Mouse (Mus musculus): Measurements from ENCODE around the gene Def6. TPM values are rescaled to one million over a fixed set of nuclear protein-coding genes. Genes with fewer than 3 reads are reported as not detected.

Def6 gene
- total RNA-seq, 2 experiments from 2014 or later: 1.5 to 1.6 TPM

DNA sequence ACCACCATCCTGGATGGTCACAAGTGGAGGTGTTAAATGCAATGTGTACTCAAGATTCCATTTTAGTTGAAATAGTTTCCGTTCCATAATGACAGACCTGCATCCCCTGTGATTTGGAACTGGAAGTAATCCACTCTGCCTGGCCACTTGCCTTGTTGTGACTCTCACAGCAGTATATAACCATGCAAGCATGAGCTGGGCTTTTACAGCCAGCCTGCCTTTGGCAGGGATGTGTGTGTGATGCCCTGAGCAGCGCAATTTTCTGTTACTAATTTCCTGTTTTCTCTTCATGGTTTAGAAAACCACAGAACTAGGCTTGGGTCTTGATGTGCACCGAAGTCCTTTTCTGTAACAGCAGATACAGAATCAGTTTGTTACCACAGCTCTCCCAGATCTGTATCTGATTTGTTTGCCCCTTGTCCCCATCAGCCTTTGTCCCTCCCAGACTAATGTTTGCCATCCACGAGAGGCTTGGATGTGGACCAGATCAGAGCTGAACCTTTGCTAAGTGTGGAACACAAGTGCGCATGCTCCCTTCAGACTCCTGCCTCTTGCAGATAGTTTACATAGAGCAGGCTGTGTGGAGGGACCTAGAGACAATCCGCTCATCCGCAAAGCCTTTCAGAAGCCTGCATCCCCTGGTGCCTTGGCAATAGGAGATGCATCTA is 22.5 kb upstream of the Def6 start:
- DNase-seq: no peak
- intact Hi-C loops (cut with DNase I): no loop called here
- H3K27ac ChIP-seq: no peak overlapping the region
- TF ChIP-seq CTCF (IDR thresholded peaks at IDR 0.05): no peak
- H3K4me3 ChIP-seq: no peak overlapping the region

DNA sequence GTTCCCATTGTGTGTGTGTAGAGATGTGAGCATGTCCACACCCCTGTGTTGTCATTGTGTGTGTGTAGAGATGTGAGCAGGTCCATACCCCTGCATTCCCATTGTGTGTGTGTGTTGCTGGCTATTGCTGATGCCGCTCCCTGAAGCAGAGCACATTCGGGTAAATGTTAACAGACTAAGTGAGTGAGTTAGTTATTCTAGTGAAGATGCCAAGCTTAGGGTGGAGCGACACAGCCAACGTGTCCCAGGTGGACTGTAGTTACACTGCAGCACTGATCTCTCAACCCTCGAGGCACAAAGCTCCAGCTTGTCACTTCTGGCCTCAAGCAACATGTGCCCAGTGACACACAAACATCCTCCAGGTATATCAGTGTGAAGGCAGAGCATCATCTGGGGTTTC is 19.3 kb upstream of the Def6 start:
- intact Hi-C loops (cut with DNase I): no loop called here
- TF ChIP-seq CTCF (IDR thresholded peaks at IDR 0.05): no peak
- DNase-seq: no peak
- Histone ChIP-seq H3K4me3 (no peak overlapping the region), H3K27ac (no peak overlapping the region)

GRCm38 (mm10) chr17:28192754-28193153 is 14.8 kb upstream of the Def6 start:
- Histone ChIP-seq H3K27ac (no peak overlapping the region), H3K4me3 (no peak overlapping the region)
- intact Hi-C loops (cut with DNase I): no loop called here
- no peak for TF ChIP-seq CTCF (IDR thresholded peaks at IDR 0.05)
- no peak for DNase-seq

DNA sequence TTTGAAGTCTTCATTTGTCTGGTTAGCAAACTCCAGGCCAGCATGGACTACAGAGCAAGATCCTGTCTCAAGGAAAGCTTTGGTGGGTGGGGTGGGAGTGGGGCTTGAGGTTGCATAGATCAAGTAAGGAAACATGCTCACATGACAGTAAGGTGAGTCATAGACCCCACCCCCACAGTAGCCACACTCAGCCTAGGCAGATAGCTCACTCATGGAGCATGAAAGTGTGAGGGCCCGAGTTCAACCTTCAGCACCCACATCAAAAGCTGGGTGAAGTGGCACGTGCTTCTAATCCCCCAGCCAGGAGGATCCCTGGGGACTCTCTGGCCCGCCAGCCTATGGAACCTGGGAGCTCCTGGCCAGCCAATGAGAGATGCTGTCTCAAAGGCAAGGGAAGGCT is 14.0 kb upstream of the Def6 start:
- Histone ChIP-seq H3K27ac (no peak overlapping the region), H3K4me3 (no peak overlapping the region)
- no peak for DNase-seq
- intact Hi-C loops (cut with DNase I): no loop called here
- no peak for TF ChIP-seq CTCF (IDR thresholded peaks at IDR 0.05)

DNA sequence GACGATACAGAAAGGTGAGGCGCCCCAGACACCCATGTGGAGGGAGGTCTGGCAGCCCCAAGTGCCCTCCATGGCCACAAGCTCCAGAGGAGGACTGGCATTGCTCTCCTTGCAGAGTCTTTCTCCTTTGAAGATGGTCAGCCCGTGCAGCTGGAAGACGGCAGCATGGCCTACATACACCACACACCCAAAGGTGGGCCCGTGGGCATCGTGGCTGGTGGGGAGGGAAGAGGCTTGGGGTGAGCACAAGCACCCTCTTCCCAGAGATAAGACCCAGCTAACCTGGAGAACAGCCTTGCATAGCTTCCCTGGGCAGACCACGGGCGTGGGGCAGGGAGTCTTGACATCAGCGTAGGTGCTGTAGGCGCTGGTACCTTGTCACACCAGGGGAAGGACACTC is 12.5 kb upstream of the Def6 start:
- intact Hi-C loops (cut with DNase I): no loop called here
- TF ChIP-seq CTCF (IDR thresholded peaks at IDR 0.05): no peak
- Histone ChIP-seq H3K4me3 (no peak overlapping the region), H3K27ac (no peak overlapping the region)
- no peak for DNase-seq

GRCm38 (mm10) chr17:28197646-28198045 is 9.9 kb upstream of the Def6 start:
- Histone ChIP-seq H3K27ac (no peak overlapping the region), H3K4me3 (no peak overlapping the region)
- intact Hi-C loops (cut with DNase I): no loop called here
- no peak for TF ChIP-seq CTCF (IDR thresholded peaks at IDR 0.05)
- DNase-seq: no peak

GRCm38 (mm10) chr17:28201982-28202381 is 5.6 kb upstream of the Def6 start:
- Histone ChIP-seq H3K27ac (no peak overlapping the region), H3K4me3 (no peak overlapping the region)
- DNase-seq: no peak
- TF ChIP-seq CTCF (IDR thresholded peaks at IDR 0.05): no peak
- intact Hi-C loops (cut with DNase I): loop anchor here (10.0 kb wide), 1 partner anchor 353 kb away; no protein-coding TSS in a partner anchor

GRCm38 (mm10) chr17:28204052-28204720 is 3.4 kb upstream of the Def6 start:
- peak; percentile 80 for TF ChIP-seq CTCF (IDR thresholded peaks at IDR 0.05)
- intact Hi-C loops (cut with DNase I): loop anchor here (10.0 kb wide), 1 partner anchor 351 kb away; no protein-coding TSS in a partner anchor
- Histone ChIP-seq H3K4me3 (no peak overlapping the region), H3K27ac (no peak overlapping the region)
- DNase-seq: peak; percentile 63

DNA sequence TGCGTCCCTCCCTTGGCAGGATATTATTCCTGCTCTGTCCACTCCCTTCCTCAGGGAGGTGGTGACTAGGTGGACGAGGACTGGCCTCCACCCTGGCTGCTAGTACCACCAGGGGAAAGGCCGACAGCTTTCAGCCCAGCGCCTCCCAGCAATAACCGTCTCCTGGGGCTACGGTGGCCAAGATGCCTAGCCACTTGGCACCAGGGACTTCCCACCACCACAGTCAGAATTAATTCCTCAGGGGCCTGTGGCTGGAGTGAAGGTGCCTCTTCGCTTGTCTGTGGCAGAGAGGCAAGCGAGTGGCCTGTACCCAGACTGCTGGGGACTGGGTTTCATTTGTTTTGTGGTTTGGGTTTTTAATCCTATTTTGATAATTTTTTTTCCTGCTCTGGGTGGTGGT is 2.1 kb upstream of the Def6 start:
- intact Hi-C loops (cut with DNase I): loop anchor here (10.0 kb wide), 1 partner anchor 349 kb away; no protein-coding TSS in a partner anchor
- TF ChIP-seq CTCF (IDR thresholded peaks at IDR 0.05): no peak
- Histone ChIP-seq H3K4me3 (no peak overlapping the region), H3K27ac (no peak overlapping the region)
- no peak for DNase-seq

- Histone ChIP-seq H3K27ac (peak overlapping the region; percentile 89), H3K4me3 (peak overlapping the region; percentile 82)
- intact Hi-C loops (cut with DNase I): loop anchor here (2.0 to 10.0 kb wide), 2 partner anchors 162 to 348 kb away; no protein-coding TSS in a partner anchor
These were observed 486 bp upstream of the Def6 start for GRCm38 (mm10) chr17:28207092-28207491.

GRCm38 (mm10) chr17:28208314-28208612 is 685 bp downstream of the Def6 start:
- no peak for DNase-seq
- TF ChIP-seq CTCF (IDR thresholded peaks at IDR 0.05): no peak
- intact Hi-C loops (cut with DNase I): loop anchor here (1.0 to 10.0 kb wide), 2 partner anchors 13 to 347 kb away; no protein-coding TSS in a partner anchor
- H3K4me3 ChIP-seq: peak overlapping the region; percentile 82
- peak overlapping the region; percentile 89 for H3K27ac ChIP-seq

More at GRCm38 (mm10) chr17:28207092-28207491, 486 bp upstream of the Def6 start:
- DNase-seq: no peak
- TF ChIP-seq CTCF (IDR thresholded peaks at IDR 0.05): no peak

- intact Hi-C loops (cut with DNase I): loop anchor here (10.0 kb wide), 1 partner anchor 345 kb away; no protein-coding TSS in a partner anchor
- DNase-seq: no peak
- Histone ChIP-seq H3K4me3 (no peak overlapping the region), H3K27ac (no peak overlapping the region)
- no peak for TF ChIP-seq CTCF (IDR thresholded peaks at IDR 0.05)
These were observed 2.0 kb downstream of the Def6 start for GRCm38 (mm10) chr17:28209457-28210110.

DNA sequence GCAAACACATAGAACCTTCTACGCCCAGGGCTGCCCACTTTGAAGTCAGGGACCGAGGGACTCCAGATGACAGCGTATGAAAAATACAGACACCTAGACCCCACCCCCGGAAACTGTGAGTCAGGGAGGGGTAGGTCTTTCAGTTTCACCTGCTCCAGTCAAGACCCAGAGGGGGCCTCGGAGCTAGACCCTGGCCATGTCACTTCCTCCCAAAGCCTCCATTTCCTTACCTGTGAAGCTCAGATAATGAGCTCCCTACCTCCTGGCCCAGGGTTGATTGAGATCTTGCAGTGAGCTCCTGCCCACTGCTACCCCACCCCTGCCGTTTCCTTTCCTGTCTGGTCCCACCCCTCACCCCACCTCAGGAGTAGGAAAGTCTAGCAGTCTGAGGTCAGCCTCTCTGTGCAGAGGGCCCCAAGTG is 4.4 kb downstream of the Def6 start:
- Histone ChIP-seq H3K4me3 (no peak overlapping the region), H3K27ac (no peak overlapping the region)
- TF ChIP-seq CTCF (IDR thresholded peaks at IDR 0.05): no peak
- no peak for DNase-seq
- intact Hi-C loops (cut with DNase I): no loop called here
